Mouse (Mus musculus): Measurements from ENCODE around the gene Nelfcd. TPM values are rescaled to one million over a fixed set of nuclear protein-coding genes. Genes with fewer than 3 reads are reported as not detected.

Nelfcd gene
- polyA plus RNA-seq, 1 experiment from 2014 or later = 69.4 TPM

- WGBS (ENCODE audit: insufficient replicate concordance) = under 1% methylated on average over 53 of the region's 53 CpGs
- no peaks in the 10 kb centered on the region for H3K27me3 ChIP-seq (ENCODE audit: control insufficient read depth, insufficient read depth, low read depth, low read length)
- peak within 1 kb of the TSS; percentile 95 for H3K9ac ChIP-seq (ENCODE audit: low read depth, low read length)
- H3K36me3 ChIP-seq (ENCODE audit: control insufficient read depth, insufficient read depth) = peaks cover 14% of the 10 kb centered on the region
- H3K9me3 ChIP-seq (replicated peaks; ENCODE audit: control insufficient read depth, low read length) = no peaks in the 10 kb centered on the region
- peak within 1 kb of the TSS; percentile 95 for H3K27ac ChIP-seq (ENCODE audit: low read length)
- ATAC-seq (ENCODE audit: low read depth) = peak; percentile 95
- peak within 1 kb of the TSS; percentile 96 for H3K4me2 ChIP-seq (ENCODE audit: low read depth, low read length)
- peaks cover 32% of the 10 kb centered on the region for H3K4me1 ChIP-seq (ENCODE audit: control insufficient read depth, low read depth, low read length)
- peak within 1 kb of the TSS; percentile 88 for H3K4me3 ChIP-seq (ENCODE audit: low read depth, low read length)
Measured at GRCm38 (mm10) chr2:174472818-174473549, 57.4 kb downstream of the Nelfcd start, which contains the start of gene Prelid3b. Prelid3b (minus strand) TSS chr2:174473081.

GRCm38 (mm10) chr2:174473550-174473927 lies 57.9 kb downstream of the Nelfcd start:
- 85% methylated on average over 5 of the region's 5 CpGs for WGBS (ENCODE audit: insufficient replicate concordance)
- peaks cover 14% of the 10 kb centered on the region for H3K36me3 ChIP-seq (ENCODE audit: control insufficient read depth, insufficient read depth)
- peak overlapping the region; percentile 73 for H3K9ac ChIP-seq (ENCODE audit: low read depth, low read length)
- H3K4me2 ChIP-seq (ENCODE audit: low read depth, low read length) = peak overlapping the region; percentile 96
- peak overlapping the region; percentile 95 for H3K27ac ChIP-seq (ENCODE audit: low read length)
- peak overlapping the region; percentile 88 for H3K4me3 ChIP-seq (ENCODE audit: low read depth, low read length)
- no peaks in the 10 kb centered on the region for H3K27me3 ChIP-seq (ENCODE audit: control insufficient read depth, insufficient read depth, low read depth, low read length)
- ATAC-seq (ENCODE audit: low read depth) = no peak
- H3K9me3 ChIP-seq (replicated peaks; ENCODE audit: control insufficient read depth, low read length) = no peaks in the 10 kb centered on the region
- peaks cover 32% of the 10 kb centered on the region for H3K4me1 ChIP-seq (ENCODE audit: control insufficient read depth, low read depth, low read length)

Other genes with a start within 250 kb of the Nelfcd start
- 181 and 231 TPM in 2 replicates for gene Gnas, start 131.5 kb upstream of the Nelfcd start, polyA plus RNA-seq (2015; fragmentation: Nextera tagmentation; extraction: Ambion mirVana)
- gene Gm20721, start 69.1 kb upstream of the Nelfcd start, polyA plus RNA-seq (2015; fragmentation: Nextera tagmentation; extraction: Ambion mirVana) = 31.8 and 34.8 TPM in 2 replicates
- 125 and 128 TPM in 2 replicates for gene Ctsz, start 23.2 kb downstream of the Nelfcd start, polyA plus RNA-seq (2015; fragmentation: Nextera tagmentation; extraction: Ambion mirVana)
- 22.0 and 23.5 TPM in 2 replicates for gene Tubb1, start 34.9 kb downstream of the Nelfcd start, polyA plus RNA-seq (2015; fragmentation: Nextera tagmentation; extraction: Ambion mirVana)
- 366 and 385 TPM in 2 replicates for gene Atp5e, start 48.3 kb downstream of the Nelfcd start, polyA plus RNA-seq (2015; fragmentation: Nextera tagmentation; extraction: Ambion mirVana)
- gene Prelid3b, start 57.3 kb downstream of the Nelfcd start, polyA plus RNA-seq (2015; fragmentation: Nextera tagmentation; extraction: Ambion mirVana) = 64.2 and 74.4 TPM in 2 replicates
- gene Zfp831, start 227.7 kb downstream of the Nelfcd start, polyA plus RNA-seq (2015; fragmentation: Nextera tagmentation; extraction: Ambion mirVana) = 0.06 and 0.07 TPM in 2 replicates

Measured in liver, embryonic 16.5 days (tissue).